Mouse (Mus musculus): Measurements from ENCODE around the gene Gm3591.
A peak's percentile ranks its signal among the peaks of the same experiment; 100 is the strongest.
"Not testable (repeated sequence)": the region's sequence is repeated elsewhere in the genome, so short reads cannot be mapped to it uniquely, and the experiment has no call there.

The Gm3591 gene

GRCm38 (mm10) chr14:6412382-6412781 lies at the start of gene Gm3591:
Gm3591 (minus strand) TSS chr14:6412482.
- not testable (repeated sequence) for DNase-seq (ENCODE audit: low spot score in 2 of 2)

DNA sequence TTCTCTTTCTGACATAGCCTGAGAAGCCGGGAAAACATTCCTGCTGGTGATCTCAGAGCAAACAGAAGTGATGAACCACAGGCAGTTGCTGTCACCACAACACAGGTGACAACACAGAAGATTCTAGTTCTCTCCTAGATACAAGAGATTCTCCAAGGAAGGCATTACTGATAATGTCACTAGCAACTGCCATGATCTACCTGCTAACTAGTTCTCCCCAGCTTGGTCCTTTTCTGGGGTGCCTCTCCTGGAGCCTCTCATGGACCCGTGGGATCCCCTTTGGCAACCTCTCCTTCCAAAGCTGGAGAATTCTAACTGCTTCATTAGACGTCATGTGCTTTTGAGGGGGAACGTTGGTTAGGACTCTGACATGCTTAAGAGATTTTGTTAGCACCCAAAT lies 32.2 kb upstream of the Gm3591 start, which contains the start of gene Gm3594:
Gm3594 (minus strand) TSS at position 101 of the 400 bp plus-strand sequence.
- DNase-seq (ENCODE audit: low spot score in 2 of 2), result not testable (repeated sequence)

GRCm38 (mm10) chr14:6440774-6441173 lies 28.5 kb upstream of the Gm3591 start:
- not testable (repeated sequence) for DNase-seq (ENCODE audit: low spot score in 2 of 2)

GRCm38 (mm10) chr14:6440206-6440605 lies 27.9 kb upstream of the Gm3591 start:
- peak in 1 of 2 experiments; percentile 1 for DNase-seq (ENCODE audit: low spot score in 2 of 2)

DNA sequence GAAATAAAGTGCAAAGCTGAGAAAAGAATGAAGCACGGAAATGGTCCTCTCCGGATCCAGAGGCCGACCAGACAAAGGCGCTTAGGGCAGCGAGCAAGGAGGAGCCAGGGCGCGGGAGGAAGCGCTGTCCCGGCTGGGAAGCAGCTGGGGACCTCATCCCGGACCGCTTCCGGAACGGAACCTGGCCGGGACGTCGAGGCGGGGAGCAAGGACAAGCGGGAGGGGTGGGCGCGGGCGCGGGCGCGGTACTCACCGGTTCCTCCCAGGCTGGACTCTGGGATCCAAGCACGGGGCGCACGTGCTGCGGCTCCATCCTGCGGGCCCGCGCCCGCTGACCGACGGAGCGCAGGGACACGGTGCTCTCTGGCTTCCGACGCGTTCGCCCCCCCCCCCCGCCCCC lies 14.5 kb upstream of the Gm3591 start:
- peak; percentile 5 to 18 for DNase-seq (ENCODE audit: low spot score in 2 of 2)

DNA sequence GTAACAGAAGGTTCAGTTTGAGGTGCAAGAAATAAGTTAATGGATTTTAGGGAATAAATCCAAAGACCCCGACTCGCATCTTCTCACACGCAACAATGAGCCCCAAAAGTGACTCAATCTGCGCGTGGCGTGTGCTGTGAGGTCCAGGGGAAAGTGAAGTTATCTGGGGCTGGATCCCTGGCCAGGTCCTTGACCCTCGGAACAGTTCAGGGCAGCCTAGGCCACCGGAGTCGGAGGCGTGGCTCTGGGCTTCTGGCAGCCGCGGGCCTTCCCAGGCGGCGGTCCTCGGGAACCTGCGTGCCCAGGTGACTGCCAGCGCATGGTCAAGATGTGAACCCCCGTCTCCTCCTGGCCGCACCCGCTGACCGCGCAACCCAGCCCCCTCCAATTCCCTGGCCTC lies 14.1 kb upstream of the Gm3591 start:
- peak in 1 of 2 experiments; percentile 1 for DNase-seq (ENCODE audit: low spot score in 2 of 2)

- not testable (repeated sequence) for DNase-seq (ENCODE audit: low spot score in 2 of 2)
These were observed 22.1 kb downstream of the Gm3591 start, which contains the start of gene Gm16440 for GRCm38 (mm10) chr14:6390219-6390618. Gm16440 (minus strand) TSS chr14:6390319.

Data from right cerebral cortex, adult 2 months (tissue).